Mouse (Mus musculus): ENCODE data around the gene Zdhhc19. TPM values are rescaled to one million over a fixed set of nuclear protein-coding genes. Genes with fewer than 3 reads are reported as not detected.

The Zdhhc19 gene
- polyA plus RNA-seq, 1 experiment: not detected

GRCm38 (mm10) chr16:32502621-32503335 is 6.7 kb downstream of the Zdhhc19 start:
- no peak overlapping the region for H3K4me3 ChIP-seq (ENCODE audit: insufficient read depth, poor library complexity, severe bottlenecking)
- H3K79me2 ChIP-seq (ENCODE audit: control insufficient read depth, insufficient read depth): no peaks in the 10 kb centered on the region
- TF ChIP-seq CTCF (IDR thresholded peaks at IDR 0.05; ENCODE audit: control insufficient read depth, insufficient read depth, insufficient read length): no peak
- TF ChIP-seq MYOG (IDR thresholded peaks at IDR 0.05; ENCODE audit: control insufficient read depth, extremely low read depth, insufficient read length): no peak
- no peak for TF ChIP-seq MAX (IDR thresholded peaks at IDR 0.05)
- TF ChIP-seq USF1 (IDR thresholded peaks at IDR 0.05; ENCODE audit: low read depth): no peak
- TF ChIP-seq CEBPB (IDR thresholded peaks at IDR 0.05; ENCODE audit: low read depth): no peak
- no peak for TF ChIP-seq MYOD1 (IDR thresholded peaks at IDR 0.05; ENCODE audit: control insufficient read depth, insufficient read length, low read depth)
- no peak for TF ChIP-seq FOSL1 (IDR thresholded peaks at IDR 0.05; ENCODE audit: insufficient read depth, low read length, poor library complexity, severe bottlenecking)
- H3K27me3 ChIP-seq (ENCODE audit: control insufficient read depth, insufficient read depth, insufficient read length): peaks cover 14% of the 10 kb centered on the region
- no peak overlapping the region for H3ac ChIP-seq (ENCODE audit: control insufficient read depth, insufficient read length, low read depth)
- H3K36me3 ChIP-seq (ENCODE audit: control insufficient read depth, insufficient read depth): no peaks in the 10 kb centered on the region
- no peaks in the 10 kb centered on the region for H3K79me3 ChIP-seq (ENCODE audit: low read depth)

- H3K27me3 ChIP-seq (ENCODE audit: control insufficient read depth, insufficient read depth, insufficient read length): peaks cover 14% of the 10 kb centered on the region
- H3K4me3 ChIP-seq (ENCODE audit: insufficient read depth, poor library complexity, severe bottlenecking): no peak overlapping the region
- no peaks in the 10 kb centered on the region for H3K36me3 ChIP-seq (ENCODE audit: control insufficient read depth, insufficient read depth)
- no peaks in the 10 kb centered on the region for H3K79me3 ChIP-seq (ENCODE audit: low read depth)
- TF ChIP-seq MYOD1 (IDR thresholded peaks at IDR 0.05; ENCODE audit: control insufficient read depth, insufficient read length, low read depth) (no peak), USF1 (IDR thresholded peaks at IDR 0.05; ENCODE audit: low read depth) (no peak), FOSL1 (IDR thresholded peaks at IDR 0.05; ENCODE audit: insufficient read depth, low read length, poor library complexity, severe bottlenecking) (no peak), CEBPB (IDR thresholded peaks at IDR 0.05; ENCODE audit: low read depth) (no peak), CTCF (IDR thresholded peaks at IDR 0.05; ENCODE audit: control insufficient read depth, insufficient read depth, insufficient read length) (no peak), MYOG (IDR thresholded peaks at IDR 0.05; ENCODE audit: control insufficient read depth, extremely low read depth, insufficient read length) (no peak), MAX (IDR thresholded peaks at IDR 0.05) (no peak)
- no peaks in the 10 kb centered on the region for H3K79me2 ChIP-seq (ENCODE audit: control insufficient read depth, insufficient read depth)
- H3ac ChIP-seq (ENCODE audit: control insufficient read depth, insufficient read length, low read depth): no peak overlapping the region
Observed at GRCm38 (mm10) chr16:32503633-32504032, 7.6 kb downstream of the Zdhhc19 start.

DNA sequence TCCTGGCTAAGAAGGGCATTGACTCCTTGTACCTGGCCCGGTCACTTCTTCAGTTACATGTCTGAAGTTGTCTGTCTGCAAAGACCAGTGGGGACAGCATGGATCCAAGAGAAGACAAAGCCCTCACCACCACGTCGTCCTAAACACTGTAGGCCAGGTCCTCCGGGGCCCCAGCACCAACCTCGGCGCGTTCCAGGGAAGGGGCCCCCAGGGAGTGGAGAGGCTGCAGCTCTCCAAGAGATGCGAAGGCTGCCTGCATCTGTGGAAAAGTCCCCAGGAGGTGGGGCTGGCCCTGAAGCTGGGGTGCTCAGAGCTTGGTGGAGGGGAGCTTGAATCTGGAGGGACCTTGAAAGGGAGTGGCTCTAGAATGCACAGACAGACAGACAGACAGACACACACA is 10.2 kb downstream of the Zdhhc19 start:
- no peak overlapping the region for H3ac ChIP-seq (ENCODE audit: control insufficient read depth, insufficient read length, low read depth)
- no peak for TF ChIP-seq CEBPB (IDR thresholded peaks at IDR 0.05; ENCODE audit: low read depth)
- no peak for TF ChIP-seq MYOD1 (IDR thresholded peaks at IDR 0.05; ENCODE audit: control insufficient read depth, insufficient read length, low read depth)
- TF ChIP-seq FOSL1 (IDR thresholded peaks at IDR 0.05; ENCODE audit: insufficient read depth, low read length, poor library complexity, severe bottlenecking): no peak
- TF ChIP-seq USF1 (IDR thresholded peaks at IDR 0.05; ENCODE audit: low read depth): no peak
- no peak for TF ChIP-seq MYOG (IDR thresholded peaks at IDR 0.05; ENCODE audit: control insufficient read depth, extremely low read depth, insufficient read length)
- no peak for TF ChIP-seq CTCF (IDR thresholded peaks at IDR 0.05; ENCODE audit: control insufficient read depth, insufficient read depth, insufficient read length)
- TF ChIP-seq MAX (IDR thresholded peaks at IDR 0.05): no peak
- no peaks in the 10 kb centered on the region for H3K79me2 ChIP-seq (ENCODE audit: control insufficient read depth, insufficient read depth)

DNA sequence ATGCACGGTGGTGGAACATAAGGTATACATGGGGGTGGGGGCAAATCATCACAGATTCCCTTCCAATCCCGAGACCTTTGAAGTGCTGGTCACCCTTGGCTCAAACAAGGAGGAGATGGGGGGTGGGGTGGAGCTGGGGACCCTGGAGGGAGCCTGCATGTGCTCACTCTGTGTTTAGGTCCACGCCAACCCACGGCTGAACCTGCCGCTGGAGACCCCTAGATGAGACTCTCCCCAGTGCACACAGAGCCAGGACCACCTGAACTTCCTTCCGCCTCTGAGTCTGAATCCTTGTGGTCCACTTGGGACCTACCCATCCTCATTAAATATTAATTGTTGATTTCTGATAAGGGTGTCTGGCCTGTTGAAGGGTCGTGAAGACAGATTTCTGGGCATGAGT is 10.8 kb downstream of the Zdhhc19 start:
- H3K4me3 ChIP-seq (ENCODE audit: insufficient read depth, poor library complexity, severe bottlenecking): no peak overlapping the region
- H3K27me3 ChIP-seq (ENCODE audit: control insufficient read depth, insufficient read depth, insufficient read length): peaks cover 5% of the 10 kb centered on the region
- no peaks in the 10 kb centered on the region for H3K79me3 ChIP-seq (ENCODE audit: low read depth)
- TF ChIP-seq CTCF (IDR thresholded peaks at IDR 0.05; ENCODE audit: control insufficient read depth, insufficient read depth, insufficient read length) (no peak), CEBPB (IDR thresholded peaks at IDR 0.05; ENCODE audit: low read depth) (no peak), FOSL1 (IDR thresholded peaks at IDR 0.05; ENCODE audit: insufficient read depth, low read length, poor library complexity, severe bottlenecking) (no peak), USF1 (IDR thresholded peaks at IDR 0.05; ENCODE audit: low read depth) (no peak), MYOG (IDR thresholded peaks at IDR 0.05; ENCODE audit: control insufficient read depth, extremely low read depth, insufficient read length) (no peak), MAX (IDR thresholded peaks at IDR 0.05) (no peak), MYOD1 (IDR thresholded peaks at IDR 0.05; ENCODE audit: control insufficient read depth, insufficient read length, low read depth) (no peak)
- no peaks in the 10 kb centered on the region for H3K79me2 ChIP-seq (ENCODE audit: control insufficient read depth, insufficient read depth)
- no peak overlapping the region for H3ac ChIP-seq (ENCODE audit: control insufficient read depth, insufficient read length, low read depth)
- no peaks in the 10 kb centered on the region for H3K36me3 ChIP-seq (ENCODE audit: control insufficient read depth, insufficient read depth)

More for the DNA sequence above, 10.2 kb downstream of the Zdhhc19 start:
- Histone ChIP-seq H3K79me3 (ENCODE audit: low read depth) (no peaks in the 10 kb centered on the region), H3K36me3 (ENCODE audit: control insufficient read depth, insufficient read depth) (no peaks in the 10 kb centered on the region), H3K4me3 (ENCODE audit: insufficient read depth, poor library complexity, severe bottlenecking) (no peak overlapping the region), H3K27me3 (ENCODE audit: control insufficient read depth, insufficient read depth, insufficient read length) (peaks cover 8% of the 10 kb centered on the region)

DNA sequence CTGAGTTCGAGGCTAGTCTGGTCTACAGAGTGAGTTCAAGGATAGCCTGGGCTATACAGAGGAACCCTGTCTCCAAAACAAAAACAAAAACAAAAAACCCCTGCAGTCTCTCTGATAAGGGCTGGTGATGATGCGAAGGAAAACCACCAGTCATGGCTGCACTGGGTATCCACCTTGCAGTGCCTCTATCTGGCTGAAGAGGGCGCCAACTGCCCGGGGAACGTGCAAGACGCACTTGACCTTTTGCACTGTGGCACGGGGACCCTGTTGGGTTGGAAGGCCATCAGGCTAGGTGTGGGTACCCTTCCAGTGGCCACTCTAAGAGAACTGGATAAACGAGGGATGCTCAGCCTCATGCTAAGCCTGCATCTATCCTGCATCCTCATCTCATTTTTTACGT is 11.3 kb downstream of the Zdhhc19 start:
- H3K79me3 ChIP-seq (ENCODE audit: low read depth): no peaks in the 10 kb centered on the region
- TF ChIP-seq CTCF (IDR thresholded peaks at IDR 0.05; ENCODE audit: control insufficient read depth, insufficient read depth, insufficient read length) (peak; percentile 93), MAX (IDR thresholded peaks at IDR 0.05) (no peak)
- H3K79me2 ChIP-seq (ENCODE audit: control insufficient read depth, insufficient read depth): no peaks in the 10 kb centered on the region
- no peaks in the 10 kb centered on the region for H3K36me3 ChIP-seq (ENCODE audit: control insufficient read depth, insufficient read depth)
- H3K27me3 ChIP-seq (ENCODE audit: control insufficient read depth, insufficient read depth, insufficient read length): peaks cover 5% of the 10 kb centered on the region
- no peak overlapping the region for H3ac ChIP-seq (ENCODE audit: control insufficient read depth, insufficient read length, low read depth)
- H3K4me3 ChIP-seq (ENCODE audit: insufficient read depth, poor library complexity, severe bottlenecking): no peak overlapping the region

DNA sequence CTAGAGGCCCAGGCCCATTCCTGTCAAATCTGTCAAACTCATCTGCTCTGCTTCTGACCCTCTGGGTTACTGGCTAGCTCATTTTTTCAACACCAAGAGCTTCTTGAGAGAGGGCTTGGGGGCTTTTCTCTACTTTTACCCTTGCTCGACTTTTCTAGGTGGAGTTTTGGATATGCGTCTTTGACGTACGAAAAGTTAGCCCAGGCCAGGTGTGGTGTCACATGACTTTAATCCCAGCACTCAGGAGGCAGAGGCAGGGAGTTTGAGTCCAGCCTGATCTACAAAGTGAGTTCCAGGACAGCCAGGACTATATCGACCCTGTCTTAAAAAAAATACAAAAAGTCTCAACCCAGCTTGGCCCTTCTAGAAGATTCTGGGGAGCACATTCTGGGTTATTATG is 12.0 kb downstream of the Zdhhc19 start:
- no peak for TF ChIP-seq MAX (IDR thresholded peaks at IDR 0.05)
- TF ChIP-seq USF1 (IDR thresholded peaks at IDR 0.05; ENCODE audit: low read depth): no peak
- TF ChIP-seq FOSL1 (IDR thresholded peaks at IDR 0.05; ENCODE audit: insufficient read depth, low read length, poor library complexity, severe bottlenecking): no peak
- no peak for TF ChIP-seq MYOG (IDR thresholded peaks at IDR 0.05; ENCODE audit: control insufficient read depth, extremely low read depth, insufficient read length)
- no peak for TF ChIP-seq MYOD1 (IDR thresholded peaks at IDR 0.05; ENCODE audit: control insufficient read depth, insufficient read length, low read depth)
- no peak for TF ChIP-seq CEBPB (IDR thresholded peaks at IDR 0.05; ENCODE audit: low read depth)
- TF ChIP-seq CTCF (IDR thresholded peaks at IDR 0.05; ENCODE audit: control insufficient read depth, insufficient read depth, insufficient read length): no peak
- Histone ChIP-seq H3K36me3 (ENCODE audit: control insufficient read depth, insufficient read depth) (no peaks in the 10 kb centered on the region), H3K79me2 (ENCODE audit: control insufficient read depth, insufficient read depth) (no peaks in the 10 kb centered on the region), H3K79me3 (ENCODE audit: low read depth) (no peaks in the 10 kb centered on the region), H3K4me3 (ENCODE audit: insufficient read depth, poor library complexity, severe bottlenecking) (no peak overlapping the region), H3ac (ENCODE audit: control insufficient read depth, insufficient read length, low read depth) (no peak overlapping the region), H3K27me3 (ENCODE audit: control insufficient read depth, insufficient read depth, insufficient read length) (peaks cover 5% of the 10 kb centered on the region)
